Mouse (Mus musculus) CD4-positive helper T cell, adult 2 months (primary cell): ENCODE measurements around the gene Iqsec1.
A peak's percentile ranks its signal among the peaks of the same experiment; 100 is the strongest.

ENCODE experiments used
- DNase-seq: peaks from one replicate; pipeline ENCODE4 v3.0.0-alpha.2; 2012; ENCODE audit warnings: low read depth, missing footprints, low spot score

Iqsec1 gene

DNA sequence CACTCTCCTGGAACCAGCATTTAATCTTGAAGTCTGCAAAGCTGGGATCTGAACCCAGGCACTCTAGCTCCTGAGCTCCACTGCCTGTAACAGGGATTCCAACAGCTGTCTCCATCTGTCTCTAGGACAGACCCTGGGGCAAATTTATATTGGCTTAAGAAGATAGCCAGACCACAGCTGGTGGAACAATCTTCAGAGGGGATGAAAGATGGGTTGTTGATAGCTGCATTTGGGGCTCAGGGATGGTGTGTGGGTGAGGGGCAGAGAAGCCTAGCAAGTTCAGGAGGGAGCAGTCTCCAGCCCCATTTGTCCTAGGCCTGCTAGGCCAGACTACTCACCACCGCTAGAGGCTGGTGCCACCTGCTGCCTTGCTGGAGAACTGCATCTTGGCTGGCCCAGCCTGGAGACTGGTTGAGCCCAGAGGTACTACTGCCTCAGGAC is 260.0 kb downstream of the Iqsec1 start:
- peak; percentile 67 for DNase-seq

DNA sequence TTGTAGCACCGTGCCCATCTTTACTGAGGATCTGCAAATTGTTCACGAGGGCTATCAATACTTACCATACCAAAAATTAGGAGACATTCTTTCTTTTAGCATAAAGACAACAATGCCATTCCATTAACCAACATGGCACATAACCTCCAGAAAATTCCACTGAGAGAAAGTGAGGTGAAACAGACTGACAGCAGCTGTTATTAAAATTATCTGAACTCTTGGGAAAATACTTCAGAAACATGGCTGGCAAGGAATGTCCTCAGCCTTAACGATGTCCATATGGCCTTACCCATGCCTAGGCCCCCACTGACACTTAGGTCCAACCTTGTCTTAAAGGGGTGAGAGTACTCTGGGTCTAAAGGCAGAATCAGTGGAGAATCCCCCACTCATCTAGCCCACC is 260.7 kb downstream of the Iqsec1 start:
- DNase-seq = no peak

DNA sequence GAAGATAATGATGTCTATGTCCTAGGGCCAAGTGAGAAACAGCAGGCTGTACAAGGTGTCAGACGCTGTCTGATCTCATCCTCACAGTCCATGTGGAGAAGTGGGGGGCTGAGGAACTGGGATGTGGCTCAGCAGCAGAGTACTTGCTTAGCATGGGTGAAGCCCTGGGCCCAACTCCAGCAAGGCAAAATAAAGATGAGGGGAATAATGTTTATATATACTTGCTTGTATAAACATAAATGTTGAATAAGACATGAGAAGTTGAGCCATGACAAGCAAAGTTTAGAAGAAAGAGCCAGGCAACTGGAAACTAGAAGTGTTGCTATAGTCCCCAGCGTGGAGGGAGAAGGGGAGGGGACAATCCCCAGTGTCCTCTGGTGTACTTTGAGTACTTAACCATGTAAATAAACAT is 261.8 kb downstream of the Iqsec1 start:
- no peak for DNase-seq

DNA sequence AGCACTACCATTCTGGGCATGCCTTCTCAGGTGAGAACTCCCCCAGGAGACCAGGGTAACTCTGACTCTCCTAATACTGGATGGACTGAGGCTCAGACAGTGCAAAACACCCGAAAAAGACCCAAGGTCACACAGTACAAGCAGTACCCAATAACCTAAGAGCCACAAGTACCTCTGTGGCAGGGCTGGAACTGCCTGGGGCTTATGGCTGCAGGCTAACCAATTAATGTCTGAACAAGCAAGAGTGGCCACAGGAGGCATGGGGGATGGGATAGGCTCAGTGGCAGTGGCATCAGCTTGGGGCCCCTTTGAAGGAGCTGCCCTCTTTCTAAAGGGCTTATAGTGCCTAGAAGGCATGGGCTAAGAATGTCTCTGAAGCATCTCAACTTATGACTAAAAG is 263.0 kb downstream of the Iqsec1 start:
- no peak for DNase-seq

DNA sequence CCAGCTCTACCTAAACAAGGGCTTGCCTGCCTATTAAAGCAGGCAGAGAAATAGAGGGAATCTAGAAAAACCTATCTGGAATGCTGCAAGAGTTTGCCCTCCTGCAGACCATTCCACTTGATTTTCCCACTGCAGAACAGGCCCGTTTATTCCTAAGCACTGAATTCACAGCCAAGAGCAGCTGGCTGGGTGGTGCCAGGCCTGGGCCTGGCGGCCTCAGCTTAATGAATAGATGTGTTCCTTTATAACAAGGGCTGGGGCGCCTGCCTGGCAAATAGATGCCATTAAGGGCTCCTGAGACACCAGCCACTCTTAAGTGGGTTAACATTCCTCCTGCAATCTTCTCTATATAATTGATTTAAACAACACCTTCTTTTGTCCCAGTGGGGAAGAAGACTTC is 265.5 kb downstream of the Iqsec1 start:
- DNase-seq = no peak

DNA sequence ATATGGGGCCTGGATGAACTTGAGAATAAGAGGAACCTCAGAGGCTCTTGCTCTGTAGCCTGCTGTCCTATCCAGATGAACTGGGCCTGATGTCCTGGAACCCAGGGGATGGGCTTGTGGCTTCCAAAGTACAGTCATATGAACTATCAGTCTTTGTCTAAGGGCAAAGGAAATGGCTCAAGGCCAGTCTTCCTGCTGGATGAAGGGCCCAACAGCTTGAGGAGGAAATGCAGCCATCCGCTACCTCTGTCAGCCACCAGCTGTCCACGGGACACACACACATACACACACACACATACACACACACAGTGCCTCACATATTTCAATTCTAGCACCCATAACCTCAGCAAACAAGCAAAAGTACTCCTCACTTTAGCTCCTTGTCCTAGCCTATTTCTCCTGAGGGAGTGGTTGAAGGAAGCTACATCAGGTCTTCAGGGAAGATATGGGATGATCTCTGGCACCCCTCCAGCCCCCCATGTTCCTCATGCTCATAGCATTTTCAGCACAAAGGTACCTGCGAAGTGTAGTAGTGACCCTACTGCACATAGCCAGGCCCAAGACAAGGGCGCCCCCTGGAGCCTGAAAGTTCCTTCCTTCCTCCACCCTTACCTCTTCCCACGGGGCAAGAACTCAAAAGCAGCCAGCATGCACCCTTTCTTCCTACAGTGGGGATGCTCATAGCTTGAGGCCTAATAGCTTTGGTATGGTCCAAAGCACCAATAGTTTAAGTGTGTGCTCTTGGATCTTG is 267.3 kb downstream of the Iqsec1 start:
- DNase-seq = peak; percentile 33

DNA sequence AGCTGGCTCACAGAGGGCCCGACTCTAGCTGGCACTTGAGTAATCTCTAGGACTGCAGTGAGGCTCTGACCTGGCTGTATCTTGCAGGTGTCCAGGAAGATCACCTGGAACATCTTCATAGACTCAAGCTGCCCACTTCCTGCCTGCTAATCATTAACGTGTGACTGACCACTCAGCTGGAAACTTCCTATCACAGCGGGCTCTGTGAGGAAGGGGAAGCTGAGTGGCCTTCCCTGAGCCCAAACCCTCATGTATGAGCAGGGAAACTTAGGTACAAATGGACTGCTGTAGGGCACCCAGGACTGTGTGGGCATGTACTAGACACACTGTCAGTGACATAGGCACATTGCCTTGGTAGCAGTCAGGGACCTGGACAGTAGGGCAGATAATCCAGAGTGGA is 268.3 kb downstream of the Iqsec1 start:
- DNase-seq = no peak

DNA sequence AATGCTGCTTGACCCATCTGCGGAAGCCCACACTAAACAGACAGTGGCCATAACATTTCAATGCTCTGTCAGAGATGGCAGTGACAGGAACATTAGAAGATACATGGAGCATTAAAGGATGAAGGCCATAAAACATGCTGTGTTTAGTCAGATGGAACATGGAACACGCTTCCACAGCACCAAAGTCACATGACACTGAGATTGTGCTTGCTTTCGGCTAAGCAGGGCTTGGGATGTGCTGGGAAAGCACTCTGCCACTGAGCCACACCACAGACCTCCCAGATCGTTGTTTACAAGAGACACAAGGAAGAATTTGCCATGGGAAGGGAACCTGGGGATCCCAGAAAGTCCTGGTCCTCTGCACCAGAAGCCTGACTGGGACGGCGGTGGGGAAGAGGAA is 269.1 kb downstream of the Iqsec1 start:
- DNase-seq = no peak

DNA sequence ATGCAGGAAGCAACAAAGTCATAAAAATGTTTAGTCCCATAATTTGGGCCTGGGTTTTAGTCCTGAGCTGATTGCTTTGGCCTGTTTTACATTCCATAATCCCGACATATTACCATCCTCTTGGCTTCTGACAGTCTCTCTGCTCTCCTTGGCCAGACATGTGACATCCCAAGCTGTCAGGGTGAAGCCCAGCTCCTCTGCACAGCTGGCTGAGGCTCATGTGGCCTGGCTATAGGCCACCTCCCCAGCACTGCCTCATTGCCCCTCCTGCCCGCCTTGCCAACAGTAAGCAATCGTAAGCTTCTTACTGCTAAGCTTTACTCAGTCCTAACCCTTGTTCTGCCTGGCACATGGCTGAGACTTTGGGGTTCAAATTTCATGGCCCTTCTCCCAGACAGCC is 270.0 kb downstream of the Iqsec1 start:
- no peak for DNase-seq

DNA sequence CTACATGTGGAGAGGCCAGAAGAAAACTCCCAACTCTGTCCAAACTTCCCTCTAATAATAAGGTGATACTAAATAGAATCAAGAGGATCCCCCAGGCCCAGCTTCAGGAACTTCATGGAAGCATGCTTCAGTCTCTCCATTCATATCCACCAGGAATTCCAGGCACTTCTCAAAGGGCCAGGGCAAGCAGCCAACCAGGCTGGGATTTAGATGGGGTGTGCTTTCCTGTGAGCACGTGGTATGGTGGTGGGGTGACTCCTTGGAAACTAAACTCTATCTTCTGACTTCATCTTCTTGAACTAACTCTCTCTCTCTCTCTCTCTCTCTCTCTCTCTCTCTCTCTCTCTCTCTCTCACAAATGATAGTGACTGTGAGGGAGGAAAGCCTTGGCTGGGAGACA is 270.8 kb downstream of the Iqsec1 start:
- no peak for DNase-seq

DNA sequence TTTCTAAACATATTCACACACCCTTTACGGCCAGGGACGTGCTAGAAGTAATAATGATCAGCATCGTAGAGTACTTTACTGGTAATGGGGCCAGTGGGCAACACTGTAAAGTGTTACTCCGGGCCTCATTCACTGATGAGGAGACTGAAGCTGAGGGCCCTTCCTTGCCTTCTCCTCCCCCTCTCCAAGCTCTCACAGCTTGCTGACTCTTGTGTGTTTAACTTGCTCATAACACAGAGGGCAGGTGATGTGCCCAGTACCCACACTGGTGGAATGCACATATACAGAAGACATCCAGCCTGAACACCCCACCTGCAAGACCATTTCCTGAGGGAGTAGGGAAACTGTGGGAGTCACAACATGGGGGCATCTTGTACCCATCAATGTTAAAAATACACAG is 271.6 kb downstream of the Iqsec1 start:
- DNase-seq = no peak

DNA sequence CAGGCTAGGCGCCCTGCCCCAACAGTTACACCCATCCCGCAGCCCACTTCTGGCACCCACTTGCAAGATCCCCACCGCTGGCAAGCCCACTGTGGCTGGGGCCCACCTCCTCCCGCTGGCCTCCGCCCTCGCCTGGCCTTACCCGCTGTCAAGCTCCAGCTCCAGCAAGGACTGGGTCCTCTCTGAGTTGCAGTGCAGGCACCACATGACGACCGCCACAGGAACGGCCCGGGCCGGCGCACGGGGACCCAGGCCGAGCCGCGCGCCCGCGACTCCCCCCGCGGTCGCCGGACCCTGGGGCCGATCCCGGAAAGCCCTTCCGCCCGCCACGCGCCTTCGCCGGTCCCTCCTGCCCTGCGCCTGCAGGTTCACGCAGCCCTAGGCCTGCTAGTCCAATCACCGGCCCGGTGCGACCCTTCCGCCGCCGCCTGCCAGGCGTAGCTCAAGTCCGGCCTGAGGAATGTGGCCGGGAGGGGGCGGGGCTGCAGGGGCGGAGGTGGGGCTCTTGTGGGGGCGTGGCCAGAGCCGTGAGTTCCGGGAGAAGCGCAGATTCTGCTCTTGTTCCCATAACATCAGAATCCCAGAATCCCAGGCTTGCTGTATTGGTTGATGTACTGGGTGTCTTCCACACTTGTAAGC is 272.3 kb downstream of the Iqsec1 start:
- DNase-seq = peak; percentile 70

DNA sequence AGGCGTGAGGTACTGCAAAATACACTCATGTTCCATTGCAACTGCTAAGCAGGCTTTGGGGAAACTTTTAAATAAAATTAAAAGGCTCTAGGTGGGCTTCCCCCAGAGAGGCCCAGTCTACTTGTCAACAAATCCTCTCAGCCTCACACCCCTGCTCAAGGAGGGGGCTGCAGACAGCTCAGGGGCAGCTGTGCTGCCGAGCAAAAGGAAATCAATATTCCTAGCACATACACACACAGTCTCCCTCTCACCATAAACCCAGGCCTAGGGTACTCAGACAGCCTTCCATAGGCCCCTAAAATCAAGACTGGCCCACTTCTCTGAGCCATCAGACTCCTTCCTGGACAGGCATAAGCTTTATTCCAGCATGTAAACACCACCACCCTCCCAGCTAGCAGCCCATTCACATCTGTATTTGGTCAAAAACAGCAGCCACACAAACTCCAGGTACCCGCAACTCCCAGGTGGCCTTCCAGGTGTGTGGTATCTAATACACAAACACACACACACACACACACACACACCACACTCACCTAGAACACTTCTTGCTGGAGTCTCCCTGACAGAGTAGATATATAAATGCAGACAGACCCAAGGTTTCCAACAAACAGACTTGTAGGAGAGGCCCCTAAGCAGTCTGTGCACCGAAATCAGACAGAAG is 273.1 kb downstream of the Iqsec1 start:
- DNase-seq = no peak

DNA sequence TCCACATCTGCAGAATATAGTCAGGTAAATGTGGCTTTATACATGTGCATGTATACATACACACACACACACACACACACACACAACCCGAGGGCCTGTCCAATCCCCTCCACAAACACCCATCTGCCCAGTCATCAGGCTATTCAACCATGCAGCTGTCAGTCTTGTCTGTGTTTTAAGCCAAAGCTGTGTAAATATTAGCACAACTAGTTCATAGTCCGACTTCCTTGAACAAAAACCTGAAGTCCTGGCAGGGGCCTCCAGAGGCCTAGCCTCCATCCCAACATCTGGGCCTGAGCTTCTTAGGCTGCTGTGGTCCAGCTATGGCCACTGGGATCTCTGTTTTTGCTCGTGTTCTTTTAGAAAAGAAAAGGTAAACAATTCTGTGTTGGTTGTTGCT is 274.8 kb downstream of the Iqsec1 start:
- no peak for DNase-seq

DNA sequence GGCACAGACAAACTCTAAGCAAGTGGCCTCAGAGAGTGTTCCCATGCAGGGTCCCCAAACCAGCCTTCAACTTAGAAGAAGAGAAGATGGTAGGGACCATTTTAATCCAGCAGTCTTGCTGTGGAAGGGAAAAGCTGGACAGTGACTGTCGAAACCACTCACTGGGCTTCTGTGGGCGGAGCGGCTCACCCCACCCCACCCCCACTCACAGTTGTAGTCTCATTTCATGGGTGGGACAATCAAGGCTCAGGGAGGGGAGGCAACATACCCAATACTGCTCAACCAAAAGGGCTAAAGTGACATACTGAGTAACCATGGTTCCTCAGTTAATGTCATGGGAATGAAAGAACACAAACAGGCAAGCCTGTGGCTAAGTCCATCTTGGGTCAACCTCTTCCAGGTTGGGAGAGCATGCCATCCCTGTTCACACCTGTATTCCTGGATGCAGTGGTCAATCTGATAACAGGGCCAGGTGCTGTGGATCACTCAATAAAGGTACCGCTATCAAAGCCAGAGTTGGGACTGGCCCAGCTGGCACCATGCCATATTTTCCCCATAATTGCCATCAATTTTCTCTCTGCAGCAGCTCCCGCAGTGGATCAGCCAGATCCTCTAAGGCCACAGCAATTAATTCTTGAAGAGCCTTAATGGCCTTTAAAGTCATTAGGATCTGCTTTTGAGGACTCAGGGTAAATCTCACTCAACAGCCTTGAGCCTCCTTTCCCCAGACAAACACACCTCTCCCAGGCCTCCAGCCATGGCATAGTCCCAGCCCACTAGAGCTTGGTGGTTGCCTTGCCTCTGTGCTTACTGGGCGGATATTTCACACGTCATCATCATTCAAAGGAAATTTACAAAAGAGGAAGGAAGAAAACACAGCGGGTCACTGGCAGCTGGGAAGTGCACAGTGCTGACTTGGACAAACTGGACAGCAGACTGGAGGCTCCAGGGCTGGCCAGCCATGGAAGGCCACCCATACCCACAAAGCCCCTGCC is 275.7 kb downstream of the Iqsec1 start:
- no peak for DNase-seq

DNA sequence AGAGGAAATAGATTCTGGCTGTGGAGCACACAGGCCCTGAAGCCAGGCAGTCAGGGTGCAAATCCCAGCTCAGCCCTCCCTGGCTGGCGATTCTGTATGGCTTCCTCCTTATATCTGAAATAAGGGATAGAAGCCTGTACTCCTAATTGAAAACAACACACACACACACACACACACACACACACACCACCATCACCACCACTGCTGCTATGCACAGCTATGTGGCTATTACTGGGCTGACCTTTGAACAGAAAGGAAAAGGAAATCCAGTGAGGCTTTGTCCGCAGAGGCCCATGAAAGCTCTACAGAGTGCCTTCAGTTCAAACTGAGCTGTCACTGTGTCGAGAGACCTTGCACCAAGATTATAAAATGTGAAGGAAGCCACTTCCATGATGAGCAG is 276.4 kb downstream of the Iqsec1 start:
- no peak for DNase-seq

DNA sequence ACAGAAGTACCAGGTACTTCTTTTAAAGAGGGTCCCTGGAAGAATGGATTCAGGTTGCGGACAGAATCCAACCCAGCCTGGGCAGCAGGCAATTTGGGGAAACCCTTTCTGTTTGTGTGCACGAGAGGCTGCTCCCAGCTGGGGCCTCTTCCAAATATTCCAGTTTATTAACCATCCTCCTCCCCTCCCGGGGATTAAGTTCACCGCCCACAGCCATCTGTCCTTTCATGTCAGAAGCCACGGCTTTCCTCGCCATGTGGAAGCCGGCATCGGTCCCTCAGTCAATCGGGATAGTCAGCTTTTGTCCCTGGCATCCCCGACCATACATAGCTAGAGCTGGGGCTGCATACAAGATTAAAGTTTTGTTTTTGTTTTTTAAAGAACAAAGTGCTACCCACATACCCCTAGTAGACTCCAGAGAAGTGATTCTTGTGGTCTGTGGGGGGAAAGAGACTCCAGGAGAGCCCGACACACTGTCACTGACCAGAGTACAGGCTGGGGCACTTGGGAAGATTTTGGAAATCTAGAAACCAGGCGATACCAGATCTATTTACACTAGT is 276.9 kb downstream of the Iqsec1 start:
- DNase-seq = no peak

DNA sequence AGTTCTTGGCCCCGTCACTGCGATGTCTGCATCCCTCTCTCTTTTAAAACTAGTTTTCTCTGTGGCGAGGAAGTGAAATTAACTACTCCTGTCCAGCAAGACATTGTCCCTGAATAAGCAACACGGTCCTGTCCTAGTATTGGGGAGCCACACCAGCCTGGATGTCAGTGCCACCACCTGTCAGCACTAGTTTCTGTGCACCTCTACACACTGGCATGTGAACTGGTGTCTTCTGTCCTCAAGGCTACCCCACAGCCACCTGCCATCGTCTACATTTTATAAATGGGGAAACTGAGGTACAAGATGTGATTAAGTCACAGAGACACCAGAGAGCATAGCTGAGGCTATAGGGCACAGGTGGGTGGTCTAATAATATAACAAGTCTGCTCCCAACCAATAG is 277.7 kb downstream of the Iqsec1 start:
- no peak for DNase-seq

DNA sequence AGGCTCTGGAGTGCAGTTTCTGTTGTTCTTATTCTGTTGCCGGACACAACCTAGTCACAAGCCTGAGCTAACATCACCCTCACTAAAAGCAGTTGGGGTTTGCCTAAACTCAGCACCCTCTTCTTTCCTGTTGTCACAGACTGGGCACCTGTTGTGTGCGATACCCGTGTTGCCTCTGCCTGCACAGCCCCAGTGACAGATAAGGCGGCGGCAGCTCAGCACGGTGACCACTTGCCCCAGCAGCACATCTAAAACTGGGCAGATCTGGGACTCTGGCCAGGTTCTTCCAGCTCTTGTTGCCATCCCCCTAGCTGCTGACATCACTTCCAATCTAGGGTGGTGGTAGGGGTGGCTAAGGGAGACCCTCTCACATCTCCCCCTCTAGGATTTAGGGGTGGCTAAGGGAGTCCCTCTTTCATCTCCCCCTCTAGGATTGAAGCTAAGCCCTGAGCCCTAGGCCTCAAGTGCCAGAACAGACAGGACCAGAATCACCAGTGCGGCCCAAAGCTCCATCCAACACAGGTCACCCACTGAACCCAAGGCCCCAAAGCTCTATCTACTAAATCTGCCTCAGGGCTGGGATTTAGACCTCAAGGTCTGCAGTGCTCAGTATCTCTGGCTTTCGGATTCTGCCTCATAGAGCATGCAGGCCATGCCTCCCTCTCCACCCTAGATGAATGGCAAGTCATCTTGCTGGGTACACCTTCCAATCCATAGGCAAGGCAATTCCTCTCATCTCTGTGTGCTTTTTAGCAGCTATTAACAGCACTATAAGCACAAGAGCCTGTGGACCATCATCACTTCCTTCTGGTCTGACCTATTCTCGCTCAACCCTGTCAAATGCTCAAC is 278.3 kb downstream of the Iqsec1 start:
- DNase-seq = no peak

DNA sequence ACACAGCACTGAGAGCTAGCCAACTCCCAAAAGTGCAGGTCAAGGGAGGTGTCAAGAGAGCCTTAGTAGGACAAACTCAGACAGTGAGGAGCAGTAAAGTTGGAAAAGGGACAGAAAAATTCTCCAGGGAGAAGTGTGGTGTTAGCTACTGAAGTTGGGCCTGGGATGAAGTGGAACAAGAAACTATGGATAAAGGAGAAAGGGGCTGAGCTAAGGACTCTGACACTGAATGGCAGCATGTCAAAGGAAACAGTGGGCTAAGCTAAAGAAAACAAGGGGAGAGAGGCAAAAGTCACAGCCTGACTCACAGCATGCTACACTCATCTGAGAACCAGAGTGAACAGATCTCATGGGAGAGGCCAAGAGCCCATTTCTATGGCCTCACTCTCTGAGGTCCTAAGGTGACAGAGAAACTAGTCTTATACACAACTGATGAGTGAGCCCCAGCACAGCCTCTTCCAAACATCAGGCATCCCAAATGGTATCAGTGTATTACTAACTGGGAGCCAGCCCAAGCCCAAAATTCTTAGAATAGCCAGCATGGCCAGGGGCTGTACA is 280.3 kb downstream of the Iqsec1 start:
- no peak for DNase-seq
